Mouse (Mus musculus) hindbrain, postnatal 0 days (tissue): ENCODE measurements at regions not wholly inside any gene's neighbourhood (a gene's known extent, or its start where the extent isn't known, plus 50 kb on each side); places are given as distances from the start of the nearest gene placed in this dataset.
A peak's percentile ranks its signal among the peaks of the same experiment; 100 is the strongest.

Experiments
- ATAC-seq: fragments of 200-750 bp; cut with Nextera tagmentation; 2 replicates; pipeline ENCODE4 v1.8.0; 2017; ENCODE audit warnings: mild to moderate bottlenecking, moderate TSS enrichment, moderate library complexity
- DNase-seq: peaks from one replicate; pipeline ENCODE4 v3.0.0-alpha.2; 2015; ENCODE audit warnings: low spot score
- H3K27ac ChIP-seq: fragments of 300-500 bp; sonication (generic); 2 replicates; pipeline ENCODE4 v1.5.1; 2014; ENCODE audit warnings: mild to moderate bottlenecking
- H3K27me3 ChIP-seq: fragments of 300-500 bp; sonication (generic); 2 replicates; pipeline ENCODE4 v1.6.1; 2014; ENCODE audit warnings: low read length, mixed read lengths; ENCODE audit not compliant: insufficient read depth
- H3K36me3 ChIP-seq: fragments of 300-500 bp; sonication (generic); 2 replicates; pipeline ENCODE4 v1.6.1; 2014; ENCODE audit warnings: low read length, mixed read lengths; ENCODE audit not compliant: insufficient read depth
- H3K4me1 ChIP-seq: fragments of 300-500 bp; sonication (generic); 2 replicates; pipeline ENCODE4 v1.6.1; 2014; ENCODE audit warnings: antibody characterized with exemption, low read length, mixed read lengths; ENCODE audit not compliant: insufficient read depth
- H3K4me2 ChIP-seq: fragments of 300-500 bp; sonication (generic); 2 replicates; pipeline ENCODE4 v1.6.1; 2014; ENCODE audit warnings: low read depth, mild to moderate bottlenecking, low read length, moderate library complexity, mixed read lengths
- H3K4me3 ChIP-seq: fragments of 300-500 bp; sonication (generic); 2 replicates; pipeline ENCODE4 v1.5.1; 2014; ENCODE audit warnings: low read length
- H3K9ac ChIP-seq: fragments of 300-500 bp; sonication (generic); replicated peaks from 2 replicates; pipeline ENCODE4 v1.6.1; 2014; ENCODE audit warnings: mild to moderate bottlenecking, low read length, moderate library complexity, mixed read lengths
- H3K9me3 ChIP-seq: fragments of 300-500 bp; sonication (generic); 2 replicates; pipeline ENCODE4 v1.6.1; 2016; ENCODE audit warnings: low read length, mixed read lengths
- CTCF ChIP-seq: IDR thresholded peaks from 2 replicates; pipeline ENCODE4 v1.5.1; 2016; ENCODE audit warnings: antibody characterized with exemption, control low read depth, low read depth
- WGBS: fragments of 180-500 bp; shearing (Covaris S2); extraction: QIAGEN DNeasy Blood & Tissue Kit; methylation state at CpG from one replicate; pipeline ENCODE4 v1.1.7; 2014; 5-methylcytosine and 5-hydroxymethylcytosine counted together

GRCm38 (mm10) chr16:58349354-58349753, 58.9 kb upstream of the Dcbld2 start:
- peaks cover under 1% of the 10 kb centered on the region; the same call in 1 of the 2 replicates for H3K4me1 ChIP-seq
- no peak for DNase-seq
- H3K27me3 ChIP-seq, result no peaks in the 10 kb centered on the region
- ATAC-seq, result no peak
- no peak overlapping the region for H3K9ac ChIP-seq
- H3K4me3 ChIP-seq, result no peak overlapping the region
- no peak for TF ChIP-seq CTCF
- H3K9me3 ChIP-seq, result no peaks in the 10 kb centered on the region
- H3K4me2 ChIP-seq, result no peak overlapping the region
- H3K27ac ChIP-seq, result no peak overlapping the region
- H3K36me3 ChIP-seq, result no peaks in the 10 kb centered on the region
- 34% methylated on average over 5 of the region's 5 CpGs for WGBS

GRCm38 (mm10) chr16:58349802-58350201, 58.4 kb upstream of the Dcbld2 start:
- peaks cover 4% of the 10 kb centered on the region for H3K4me1 ChIP-seq
- no peak overlapping the region for H3K4me3 ChIP-seq
- no peak for DNase-seq
- no peak overlapping the region for H3K9ac ChIP-seq
- WGBS, result 39% methylated on average over 2 of the region's 2 CpGs
- H3K9me3 ChIP-seq, result no peaks in the 10 kb centered on the region
- no peaks in the 10 kb centered on the region for H3K27me3 ChIP-seq
- no peaks in the 10 kb centered on the region for H3K36me3 ChIP-seq
- H3K27ac ChIP-seq, result no peak overlapping the region
- no peak for TF ChIP-seq CTCF
- ATAC-seq, result no peak
- H3K4me2 ChIP-seq, result no peak overlapping the region

GRCm38 (mm10) chr16:58352156-58352555, 56.1 kb upstream of the Dcbld2 start:
- DNase-seq, result no peak
- H3K4me3 ChIP-seq, result no peak overlapping the region
- H3K9me3 ChIP-seq, result no peaks in the 10 kb centered on the region
- H3K27ac ChIP-seq, result no peak overlapping the region
- 89% methylated on average over 3 of the region's 3 CpGs for WGBS
- TF ChIP-seq CTCF, result no peak
- no peak for ATAC-seq
- no peaks in the 10 kb centered on the region for H3K36me3 ChIP-seq
- peaks cover 4% of the 10 kb centered on the region for H3K4me1 ChIP-seq
- no peak overlapping the region for H3K9ac ChIP-seq
- no peak overlapping the region for H3K4me2 ChIP-seq
- no peaks in the 10 kb centered on the region for H3K27me3 ChIP-seq

DNA sequence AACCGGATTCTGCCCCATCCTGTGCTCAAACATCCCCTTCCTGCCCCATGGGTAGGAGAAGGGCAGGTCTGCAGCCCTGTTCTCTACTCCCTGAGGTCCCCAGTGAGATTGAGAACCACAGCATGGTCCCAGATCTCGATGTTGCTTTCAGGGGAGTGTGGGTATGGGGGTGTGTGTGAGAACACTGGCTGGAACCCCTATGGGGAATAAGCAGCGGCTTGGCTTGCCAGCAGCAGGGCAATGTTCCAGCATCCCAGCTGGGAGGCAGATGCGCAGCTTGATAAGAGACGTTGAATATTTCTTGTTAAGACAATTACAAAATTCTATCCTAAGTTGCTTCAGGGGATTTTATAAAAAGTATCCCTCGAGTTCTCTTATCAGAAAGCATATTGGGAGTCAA, 53.7 kb upstream of the Dcbld2 start:
- Histone ChIP-seq H3K9me3 (no peaks in the 10 kb centered on the region), H3K9ac (no peak overlapping the region), H3K27me3 (no peaks in the 10 kb centered on the region), H3K4me2 (no peak overlapping the region), H3K36me3 (no peaks in the 10 kb centered on the region), H3K4me3 (no peak overlapping the region), H3K4me1 (peaks cover 4% of the 10 kb centered on the region), H3K27ac (no peak overlapping the region)
- no peak for ATAC-seq
- no peak for TF ChIP-seq CTCF
- WGBS, result 33% methylated on average over 6 of the region's 6 CpGs
- peak; percentile 8 for DNase-seq
